Mouse (Mus musculus): ENCODE measurements around the gene Hyal3. TPM values are rescaled to one million over a fixed set of nuclear protein-coding genes. Genes with fewer than 3 reads are reported as not detected.

The Hyal3 gene
- polyA plus RNA-seq, 1 experiment from 2014 or later, result 1.4 TPM

- no peak for ATAC-seq
- Histone ChIP-seq H3K4me1 (replicated peaks; ENCODE audit: control insufficient read depth, insufficient read depth, low read length) (peaks cover 40% of the 10 kb centered on the region), H3K27ac (ENCODE audit: low read length) (no peak overlapping the region), H3K9ac (replicated peaks; ENCODE audit: low read depth, low read length) (no peak overlapping the region), H3K27me3 (replicated peaks; ENCODE audit: control insufficient read depth, insufficient read depth, low read length) (peaks cover 32% of the 10 kb centered on the region), H3K9me3 (ENCODE audit: control insufficient read depth, low read length) (no peaks in the 10 kb centered on the region), H3K4me2 (ENCODE audit: low read length) (no peak overlapping the region), H3K4me3 (replicated peaks; ENCODE audit: low read length) (no peak overlapping the region), H3K36me3 (ENCODE audit: control insufficient read depth, insufficient read depth) (peaks cover 9% of the 10 kb centered on the region)
- WGBS, result 79% methylated on average over 5 of the region's 5 CpGs
Measured at GRCm38 (mm10) chr9:107547957-107548356, 32.7 kb upstream of the Hyal3 start.

- no peak overlapping the region for H3K9ac ChIP-seq (replicated peaks; ENCODE audit: low read depth, low read length)
- no peaks in the 10 kb centered on the region for H3K9me3 ChIP-seq (ENCODE audit: control insufficient read depth, low read length)
- H3K27me3 ChIP-seq (replicated peaks; ENCODE audit: control insufficient read depth, insufficient read depth, low read length), result peaks cover 32% of the 10 kb centered on the region
- ATAC-seq, result no peak
- no peak overlapping the region for H3K27ac ChIP-seq (ENCODE audit: low read length)
- peaks cover 9% of the 10 kb centered on the region for H3K36me3 ChIP-seq (ENCODE audit: control insufficient read depth, insufficient read depth)
- no peak overlapping the region for H3K4me2 ChIP-seq (ENCODE audit: low read length)
- WGBS, result 88% methylated on average over 10 of the region's 10 CpGs
- no peak overlapping the region for H3K4me3 ChIP-seq (replicated peaks; ENCODE audit: low read length)
- H3K4me1 ChIP-seq (replicated peaks; ENCODE audit: control insufficient read depth, insufficient read depth, low read length), result peaks cover 41% of the 10 kb centered on the region
Measured at GRCm38 (mm10) chr9:107548820-107549219, 31.8 kb upstream of the Hyal3 start.

DNA sequence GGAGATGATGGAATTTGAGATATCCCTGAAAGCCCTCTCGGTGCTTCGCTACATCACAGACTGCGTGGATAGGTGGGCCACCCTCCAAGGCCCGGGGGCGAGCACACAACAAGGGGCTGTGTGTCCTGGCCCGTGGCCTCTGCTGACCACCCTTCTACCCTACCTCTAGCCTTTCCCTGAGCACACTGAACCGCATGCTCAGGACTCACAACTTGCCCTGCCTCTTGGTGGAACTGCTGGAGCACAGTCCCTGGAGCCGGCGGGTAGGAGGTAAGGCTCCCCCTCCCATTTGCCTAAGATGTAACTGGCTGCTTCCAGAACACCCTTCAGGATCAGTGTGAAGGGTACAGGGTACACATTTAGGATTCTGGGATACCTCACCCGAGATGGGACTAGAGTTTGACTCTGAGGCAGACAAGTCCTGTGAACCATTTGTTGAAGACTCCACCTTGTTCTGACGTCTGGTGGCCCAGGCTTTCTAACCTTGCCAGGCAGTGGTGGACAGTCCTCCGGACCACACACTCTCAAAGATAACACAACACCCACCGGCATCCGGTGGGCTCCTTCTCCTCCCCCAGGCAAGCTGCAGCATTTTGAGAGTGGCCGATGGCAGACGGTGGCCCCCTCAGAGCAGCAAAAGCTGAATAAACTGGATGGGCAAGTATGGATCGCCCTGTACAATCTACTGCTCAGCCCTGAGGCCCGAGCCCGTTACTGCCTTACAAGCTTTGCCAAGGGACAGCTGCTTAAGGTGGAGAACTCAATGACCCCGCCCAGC lies 31.1 kb upstream of the Hyal3 start:
- H3K4me1 ChIP-seq (replicated peaks; ENCODE audit: control insufficient read depth, insufficient read depth, low read length), result peaks cover 43% of the 10 kb centered on the region
- no peaks in the 10 kb centered on the region for H3K9me3 ChIP-seq (ENCODE audit: control insufficient read depth, low read length)
- H3K9ac ChIP-seq (replicated peaks; ENCODE audit: low read depth, low read length), result no peak overlapping the region
- H3K4me2 ChIP-seq (ENCODE audit: low read length), result no peak overlapping the region
- H3K27ac ChIP-seq (ENCODE audit: low read length), result no peak overlapping the region
- 0 out of 2 replicates have a peak, but pooled peaks cover 3% of the 10 kb centered on the region for H3K36me3 ChIP-seq (ENCODE audit: control insufficient read depth, insufficient read depth)
- H3K27me3 ChIP-seq (replicated peaks; ENCODE audit: control insufficient read depth, insufficient read depth, low read length), result peaks cover 32% of the 10 kb centered on the region
- 88% methylated on average over 20 of the region's 20 CpGs for whole genome bisulfite sequencing
- ATAC-seq, result no peak
- no peak overlapping the region for H3K4me3 ChIP-seq (replicated peaks; ENCODE audit: low read length)

- H3K4me1 ChIP-seq (replicated peaks; ENCODE audit: control insufficient read depth, insufficient read depth, low read length), result peaks cover 50% of the 10 kb centered on the region
- ATAC-seq, result no peak
- H3K9ac ChIP-seq (replicated peaks; ENCODE audit: low read depth, low read length), result peak overlapping the region; percentile 65
- 34% methylated on average over 23 of the region's 23 CpGs for WGBS
- no peaks in the 10 kb centered on the region for H3K36me3 ChIP-seq (ENCODE audit: control insufficient read depth, insufficient read depth)
- H3K27ac ChIP-seq (ENCODE audit: low read length), result no peak overlapping the region
- H3K4me3 ChIP-seq (replicated peaks; ENCODE audit: low read length), result peak overlapping the region; percentile 45; the same call in 1 of the 2 replicates
- H3K9me3 ChIP-seq (ENCODE audit: control insufficient read depth, low read length), result no peaks in the 10 kb centered on the region
- peak overlapping the region; percentile 72 for H3K4me2 ChIP-seq (ENCODE audit: low read length)
- peaks cover 32% of the 10 kb centered on the region for H3K27me3 ChIP-seq (replicated peaks; ENCODE audit: control insufficient read depth, insufficient read depth, low read length)
Measured at GRCm38 (mm10) chr9:107550491-107551116, 30.0 kb upstream of the Hyal3 start.

GRCm38 (mm10) chr9:107551117-107551889 lies 29.3 kb upstream of the Hyal3 start, which contains the start of gene Rassf1:
Rassf1 (plus strand) TSS chr9:107551555.
- Histone ChIP-seq H3K4me3 (replicated peaks; ENCODE audit: low read length) (peak within 1 kb of the TSS; percentile 45), H3K36me3 (ENCODE audit: control insufficient read depth, insufficient read depth) (no peaks in the 10 kb centered on the region), H3K27ac (ENCODE audit: low read length) (no peak within 1 kb of the TSS), H3K9ac (replicated peaks; ENCODE audit: low read depth, low read length) (peak within 1 kb of the TSS; percentile 65), H3K4me1 (replicated peaks; ENCODE audit: control insufficient read depth, insufficient read depth, low read length) (peaks cover 50% of the 10 kb centered on the region), H3K27me3 (replicated peaks; ENCODE audit: control insufficient read depth, insufficient read depth, low read length) (peaks cover 32% of the 10 kb centered on the region), H3K4me2 (ENCODE audit: low read length) (peak within 1 kb of the TSS; percentile 72), H3K9me3 (ENCODE audit: control insufficient read depth, low read length) (no peaks in the 10 kb centered on the region)
- under 1% methylated on average over 63 of the region's 63 CpGs for WGBS
- ATAC-seq, result no peak

DNA sequence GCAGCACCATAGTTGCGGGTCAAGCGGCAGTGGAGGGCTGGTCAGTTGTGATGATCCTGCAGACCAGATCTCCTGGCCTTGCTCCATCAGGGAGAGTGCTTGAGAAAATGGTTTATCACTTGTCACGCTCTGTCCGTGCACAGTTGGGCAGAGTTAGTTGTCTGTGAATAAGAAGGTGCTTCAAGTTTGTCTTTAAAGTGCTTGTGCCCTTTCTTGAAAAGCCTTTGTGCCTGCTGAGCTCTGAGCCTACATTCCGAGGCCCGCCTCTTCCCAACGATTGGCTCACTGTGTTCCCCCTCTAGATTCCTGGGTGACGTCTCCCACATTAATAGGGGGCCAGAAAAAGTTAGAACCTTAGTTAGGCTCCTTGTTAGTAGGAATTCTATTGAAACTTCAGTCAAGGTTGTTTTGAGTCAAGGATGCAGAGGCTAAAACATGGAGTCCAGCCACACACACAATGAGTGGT lies 28.7 kb upstream of the Hyal3 start:
- Histone ChIP-seq H3K9me3 (ENCODE audit: control insufficient read depth, low read length) (no peaks in the 10 kb centered on the region), H3K4me1 (replicated peaks; ENCODE audit: control insufficient read depth, insufficient read depth, low read length) (peaks cover 49% of the 10 kb centered on the region), H3K36me3 (ENCODE audit: control insufficient read depth, insufficient read depth) (peaks cover 2% of the 10 kb centered on the region; the same call in 1 of the 2 replicates), H3K4me2 (ENCODE audit: low read length) (peak overlapping the region; percentile 72), H3K27ac (ENCODE audit: low read length) (no peak overlapping the region), H3K4me3 (replicated peaks; ENCODE audit: low read length) (peak overlapping the region; percentile 45), H3K27me3 (replicated peaks; ENCODE audit: control insufficient read depth, insufficient read depth, low read length) (peaks cover 32% of the 10 kb centered on the region), H3K9ac (replicated peaks; ENCODE audit: low read depth, low read length) (peak overlapping the region; percentile 65; the same call in 1 of the 2 replicates)
- 13% methylated on average over 8 of the region's 8 CpGs for WGBS
- no peak for ATAC-seq

DNA sequence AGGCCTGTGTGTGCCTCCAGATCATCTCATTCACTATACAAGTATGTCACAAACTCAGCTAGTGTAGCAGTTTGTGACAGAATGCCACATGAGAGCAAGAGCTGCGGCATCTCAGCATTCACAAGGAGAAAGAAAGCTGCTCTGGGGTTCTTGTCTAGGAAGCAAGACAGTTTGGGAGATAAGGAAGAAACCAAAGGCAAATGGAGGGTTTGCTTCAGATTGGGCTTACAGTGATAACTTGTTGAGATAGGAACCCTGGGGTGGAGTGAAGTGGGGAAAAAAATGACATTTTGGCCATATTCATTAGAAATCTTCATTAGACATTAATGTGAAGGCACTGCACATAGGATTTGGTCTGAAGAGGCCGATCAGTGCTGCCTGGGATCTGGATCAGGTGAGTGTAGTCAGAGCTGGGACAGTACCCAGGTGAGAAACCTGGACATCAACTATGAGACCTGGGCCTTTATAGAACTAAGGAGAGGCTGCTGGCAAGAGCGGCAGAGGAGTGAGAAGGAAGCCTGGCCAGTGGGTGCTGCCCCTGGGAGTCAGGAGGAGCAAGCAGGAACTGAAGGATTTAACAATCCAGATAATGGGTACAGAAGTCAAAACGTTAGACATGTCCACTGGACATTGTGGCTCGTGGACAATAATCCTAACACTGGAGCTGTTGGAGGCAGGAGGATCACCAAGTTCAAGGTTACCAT lies 27.8 kb upstream of the Hyal3 start:
- no peak overlapping the region for H3K4me3 ChIP-seq (replicated peaks; ENCODE audit: low read length)
- H3K27me3 ChIP-seq (replicated peaks; ENCODE audit: control insufficient read depth, insufficient read depth, low read length), result peaks cover 32% of the 10 kb centered on the region
- H3K4me1 ChIP-seq (replicated peaks; ENCODE audit: control insufficient read depth, insufficient read depth, low read length), result peaks cover 41% of the 10 kb centered on the region
- H3K27ac ChIP-seq (ENCODE audit: low read length), result no peak overlapping the region
- H3K9ac ChIP-seq (replicated peaks; ENCODE audit: low read depth, low read length), result no peak overlapping the region
- WGBS, result 82% methylated on average over 5 of the region's 5 CpGs
- peaks cover 8% of the 10 kb centered on the region; the same call in 1 of the 2 replicates for H3K36me3 ChIP-seq (ENCODE audit: control insufficient read depth, insufficient read depth)
- no peak for ATAC-seq
- H3K4me2 ChIP-seq (ENCODE audit: low read length), result no peak overlapping the region
- H3K9me3 ChIP-seq (ENCODE audit: control insufficient read depth, low read length), result no peaks in the 10 kb centered on the region

GRCm38 (mm10) chr9:107553541-107554318 lies 26.9 kb upstream of the Hyal3 start:
- 3% methylated on average over 37 of the region's 37 CpGs for WGBS
- Histone ChIP-seq H3K9me3 (ENCODE audit: control insufficient read depth, low read length) (no peaks in the 10 kb centered on the region), H3K4me1 (replicated peaks; ENCODE audit: control insufficient read depth, insufficient read depth, low read length) (peaks cover 41% of the 10 kb centered on the region), H3K27ac (ENCODE audit: low read length) (peak overlapping the region; percentile 67), H3K36me3 (ENCODE audit: control insufficient read depth, insufficient read depth) (peaks cover 16% of the 10 kb centered on the region), H3K27me3 (replicated peaks; ENCODE audit: control insufficient read depth, insufficient read depth, low read length) (peaks cover 32% of the 10 kb centered on the region), H3K4me3 (replicated peaks; ENCODE audit: low read length) (peak overlapping the region; percentile 86), H3K4me2 (ENCODE audit: low read length) (peak overlapping the region; percentile 97), H3K9ac (replicated peaks; ENCODE audit: low read depth, low read length) (peak overlapping the region; percentile 75)
- peak; percentile 69 for ATAC-seq

Data from forebrain, embryonic 16.5 days (tissue).